Comparison of ENCODE assay signal across 8 mouse cellular contexts in genomic region chr10:62601053-62601791, GRCm38 (mm10). TPM values are rescaled to one million over a fixed set of nuclear protein-coding genes. Genes with fewer than 3 reads are reported as not detected.
DNase-seq lines count a peak whose midpoint lies in the region; ATAC-seq and TF ChIP-seq lines count a peak whose summit lies in the region.

No protein-coding gene starts in this region.

- no peaks in the 10 kb centered on the region for H3K27me3 ChIP-seq in myocyte (ENCODE audit: control insufficient read depth, insufficient read depth, insufficient read length)

- H3K4me2 ChIP-seq in myocyte (ENCODE audit: low read depth) = peak overlapping the region; percentile 98

- peak overlapping the region; percentile 84 for H3ac ChIP-seq in myocyte (ENCODE audit: control insufficient read depth, insufficient read length)

- no peak for TF ChIP-seq POLR2A in myocyte (IDR thresholded peaks at IDR 0.05; ENCODE audit: insufficient read length, low read depth)

- peaks cover 60% of the 10 kb centered on the region for H3K79me2 ChIP-seq in myocyte (ENCODE audit: control insufficient read depth, insufficient read depth)

- peak; percentile 22 for DNase-seq in adrenal gland, adult 2 months
- DNase-seq in adrenal gland, adult 8-10 months = no peak
- peak; percentile 70 for DNase-seq in A20 (ENCODE audit: low read depth, low spot score)
- peak; percentile 10 for DNase-seq in embryo, embryonic 9.5 days (ENCODE audit: extremely low spot score)
- DNase-seq in right cerebral cortex, postnatal 25 days = no peak
- no peak for DNase-seq in adrenal gland, postnatal 10 days

- peak overlapping the region; percentile 99 for H3K4me3 ChIP-seq in myocyte

- H3K36me3 ChIP-seq in myocyte (ENCODE audit: control insufficient read depth, insufficient read depth) = peaks cover 17% of the 10 kb centered on the region

- ATAC-seq in inflammation-experienced regulatory T-cells, adult 6 months = peak; percentile 12

TF ChIP-seq in myocyte, 11 proteins besides CTCF, POLR2A, EP300 and RAD21:
- TF ChIP-seq POLR2AphosphoS2 (IDR thresholded peaks at IDR 0.05; ENCODE audit: insufficient read length, low read depth) = no peak
- no peak for TF ChIP-seq E2F4 (IDR thresholded peaks at IDR 0.05; ENCODE audit: insufficient read depth)
- no peak for TF ChIP-seq USF1 (IDR thresholded peaks at IDR 0.05; ENCODE audit: low read depth)
- TF ChIP-seq TCF3 (IDR thresholded peaks at IDR 0.05; ENCODE audit: insufficient read length, low read depth) = no peak
- TF ChIP-seq MYOD1 (IDR thresholded peaks at IDR 0.05; ENCODE audit: control insufficient read depth in 1 of 3, insufficient read length in 2 of 3, low read depth in 2 of 3) = no peak
- no peak for TF ChIP-seq SRF (IDR thresholded peaks at IDR 0.05; ENCODE audit: control insufficient read depth, insufficient read length, low read depth)
- TF ChIP-seq TCF12 (IDR thresholded peaks at IDR 0.05; ENCODE audit: insufficient read depth, poor library complexity, severe bottlenecking) = no peak
- TF ChIP-seq MYOG (IDR thresholded peaks at IDR 0.05; ENCODE audit: control insufficient read depth in 1 of 3, insufficient read depth in 1 of 3, insufficient read length in 2 of 3, low read depth in 2 of 3) = no peak
- no peak for TF ChIP-seq MAX (IDR thresholded peaks at IDR 0.05; ENCODE audit: low read depth)
- TF ChIP-seq CEBPB (IDR thresholded peaks at IDR 0.05; ENCODE audit: insufficient read depth, poor library complexity, severe bottlenecking) = no peak
- no peak for TF ChIP-seq REST (IDR thresholded peaks at IDR 0.05; ENCODE audit: insufficient read depth, insufficient read length)

RNA-seq across cellular contexts. Expression of gene Ddx21, which starts 0.9 kb away (rescaled TPM):
- total RNA-seq in adrenal gland, adult 2 months (2021) = 10 to 100 TPM; 54.7 to 74.4 TPM
- 3.4 and 4.7 TPM in 2 replicates for polyA plus RNA-seq in adrenal gland, adult 2 months (2012; rRNA removed)
- 10 to 100 TPM; 59.1 to 63.0 (median 59.5) TPM for total RNA-seq in adrenal gland, adult 8-10 months (2022)
- 10 to 100 TPM; 51.4 to 60.7 (median 54.9) TPM for polyA plus RNA-seq in inflammation-experienced regulatory T-cells, adult 6 months (2017; shearing (Covaris generic))
- polyA plus RNA-seq in myocyte (2012; fragmentation: generic; extraction: Trizol) = 33.2 TPM
- 10 to 100 TPM; 52.2 to 54.8 TPM for total RNA-seq in adrenal gland, postnatal 10 days (2021)

RNA-seq across cellular contexts. Expression of gene Kif1bp, which starts 23.0 kb away (rescaled TPM):
- 10 to 100 TPM; 57.7 to 60.8 TPM for total RNA-seq in adrenal gland, adult 2 months (2021)
- 64.0 and 74.9 TPM in 2 replicates for polyA plus RNA-seq in adrenal gland, adult 2 months (2012; rRNA removed)
- total RNA-seq in adrenal gland, adult 8-10 months (2022) = 10 to 100 TPM; 57.5 to 70.5 (median 65.4) TPM
- polyA plus RNA-seq in inflammation-experienced regulatory T-cells, adult 6 months (2017; shearing (Covaris generic)) = 1 to 10 TPM; 4.1 to 8.7 (median 5.0) TPM
- 31.2 TPM for polyA plus RNA-seq in myocyte (2012; fragmentation: generic; extraction: Trizol)
- total RNA-seq in adrenal gland, postnatal 10 days (2021) = 10 to 100 TPM; 35.0 to 36.9 TPM

RNA-seq across cellular contexts. Expression of gene Ddx50, which starts 49.8 kb away (rescaled TPM):
- 100 to 1,000 TPM; 103 to 108 TPM for total RNA-seq in adrenal gland, adult 2 months (2021)
- polyA plus RNA-seq in adrenal gland, adult 2 months (2012; rRNA removed) = 2.7 and 4.1 TPM in 2 replicates
- total RNA-seq in adrenal gland, adult 8-10 months (2022) = 100 to 1,000 TPM; 110 to 134 (median 120) TPM
- 100 to 1,000 TPM in 2 of 3 experiments, 10 to 100 TPM in 1; 94.3 to 115 (median 103) TPM for polyA plus RNA-seq in inflammation-experienced regulatory T-cells, adult 6 months (2017; shearing (Covaris generic))
- 20.0 TPM for polyA plus RNA-seq in myocyte (2012; fragmentation: generic; extraction: Trizol)
- 100 to 1,000 TPM; 115 to 120 TPM for total RNA-seq in adrenal gland, postnatal 10 days (2021)

Comparison
In these comparisons a context has a peak if more than half of its experiments do, and no peak if none do; other contexts are left out.
1. DNase-seq: peak in adrenal gland, adult 2 months (single experiment), A20 (single experiment) and embryo, embryonic 9.5 days (single experiment); none in adrenal gland, adult 8-10 months (single experiment), right cerebral cortex, postnatal 25 days (single experiment) and adrenal gland, postnatal 10 days (single experiment).